Comparison of ENCODE assay signal across 15 mouse cellular contexts in the genomic region with DNA sequence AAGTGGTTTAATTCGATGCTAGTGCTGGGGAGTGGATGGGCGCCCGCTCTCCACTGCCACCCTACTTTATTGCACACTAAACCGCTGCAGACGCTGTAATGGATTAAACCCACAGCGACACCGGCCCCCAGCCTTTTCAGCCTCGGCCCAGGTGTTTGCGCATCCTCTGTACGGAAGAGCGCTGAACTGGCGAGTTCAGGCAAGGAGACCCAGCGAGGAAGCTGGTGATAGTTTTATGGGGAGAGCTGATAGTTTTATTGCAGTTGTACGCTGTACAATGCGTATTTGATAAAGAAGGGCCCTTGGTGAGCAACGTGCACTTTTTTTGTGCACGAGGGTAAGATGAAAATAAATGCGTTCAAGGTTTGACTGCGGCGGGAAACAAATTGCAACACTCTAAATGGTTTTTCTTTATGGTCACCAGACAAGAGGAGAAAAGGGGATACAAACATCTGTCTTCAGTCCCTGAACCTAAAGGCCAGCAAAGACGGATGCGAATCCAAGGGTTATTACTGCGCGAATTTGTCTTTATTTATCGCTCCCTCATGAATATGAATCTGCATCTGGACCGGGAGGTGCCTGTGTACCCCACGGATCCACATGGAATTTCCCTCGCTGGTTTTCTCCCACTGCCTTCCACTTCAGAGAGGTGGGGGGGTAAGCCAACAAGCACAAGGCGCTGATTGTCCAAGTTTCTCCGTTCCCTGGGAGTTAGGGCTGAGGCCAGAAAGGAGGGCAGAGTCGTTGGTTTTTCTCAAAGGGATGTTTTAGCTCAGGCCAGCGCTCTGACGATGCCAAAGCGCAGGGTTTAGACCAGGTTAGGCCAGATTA. TPM values are rescaled to one million over a fixed set of nuclear protein-coding genes. Genes with fewer than 3 reads are reported as not detected.
DNase-seq lines count a peak whose midpoint lies in the region; ATAC-seq and TF ChIP-seq lines count a peak whose summit lies in the region.
"Had no signal": no experiment of that assay in that cellular context is flagged by ENCODE, and none has a peak within 500 bp of the region (broad histone marks: within the 10 kb centered on the region; RNA-seq: fewer than 3 reads in every experiment).

No protein-coding gene starts in this region.

- peaks cover 100% of the 10 kb centered on the region for H3K27me3 ChIP-seq in hindbrain, embryonic 10.5 days (ENCODE audit: insufficient read depth, poor library complexity, severe bottlenecking)
- peaks cover 75% of the 10 kb centered on the region for H3K27me3 ChIP-seq in hindbrain, postnatal 0 days (ENCODE audit: insufficient read depth, low read length)
- H3K27me3 ChIP-seq in embryonic facial prominence, embryonic 14.5 days (replicated peaks; ENCODE audit: control insufficient read depth, insufficient read depth, low read length) = peaks cover 96% of the 10 kb centered on the region
- H3K27me3 ChIP-seq: CH12.LX had no signal

- peak overlapping the region; percentile 35; the same call in 1 of the 2 replicates for H3K27ac ChIP-seq in hindbrain, embryonic 10.5 days
- H3K27ac ChIP-seq in hindbrain, postnatal 0 days = no peak overlapping the region
- H3K27ac ChIP-seq in embryonic facial prominence, embryonic 14.5 days (replicated peaks; ENCODE audit: low read depth, low read length) = no peak overlapping the region
- H3K27ac ChIP-seq: limb, embryonic 12.5 days; midbrain, embryonic 12.5 days had no signal

- ATAC-seq in hindbrain, postnatal 0 days = no peak
- no peak for ATAC-seq in embryonic facial prominence, embryonic 14.5 days (ENCODE audit: low read depth)
- ATAC-seq: Patski had no signal

- peak overlapping the region; percentile 20 for H3K4me3 ChIP-seq in hindbrain, embryonic 10.5 days
- H3K4me3 ChIP-seq in hindbrain, postnatal 0 days (ENCODE audit: low read length) = no peak overlapping the region
- H3K4me3 ChIP-seq in embryonic facial prominence, embryonic 14.5 days (ENCODE audit: low read depth, low read length) = no peak overlapping the region
- H3K4me3 ChIP-seq: limb, embryonic 12.5 days; midbrain, embryonic 12.5 days had no signal

- H3K36me3 ChIP-seq in hindbrain, embryonic 10.5 days = no peaks in the 10 kb centered on the region
- H3K36me3 ChIP-seq in hindbrain, postnatal 0 days (ENCODE audit: insufficient read depth, low read length) = no peaks in the 10 kb centered on the region
- no peaks in the 10 kb centered on the region for H3K36me3 ChIP-seq in embryonic facial prominence, embryonic 14.5 days (ENCODE audit: control insufficient read depth, insufficient read depth, low read length)
- H3K36me3 ChIP-seq: limb, embryonic 12.5 days; midbrain, embryonic 12.5 days had no signal

- TF ChIP-seq CTCF in hindbrain, postnatal 0 days (IDR thresholded peaks at IDR 0.05; ENCODE audit: low read depth) = no peak

- peak; percentile 52 for DNase-seq in hindbrain, embryonic 10.5 days (ENCODE audit: low spot score)
- DNase-seq in hindbrain, postnatal 0 days (ENCODE audit: low spot score) = no peak
- DNase-seq in right cerebral cortex, postnatal 25 days = peak; percentile 5
- no peak for DNase-seq in right cerebral cortex, postnatal 36 days (ENCODE audit: low spot score in 2 of 2)
- DNase-seq in embryonic facial prominence, embryonic 14.5 days (ENCODE audit: low spot score) = peak; percentile 1
- peak; percentile 31 for DNase-seq in retina, embryonic 14.5 days (ENCODE audit: low spot score)
- no peak for DNase-seq in layer of hippocampus, adult 9-10 months (ENCODE audit: low spot score)
- DNase-seq in urinary bladder, postnatal 10 days (ENCODE audit: low spot score) = no peak
- DNase-seq: cerebellum, adult 11-12 months; lung, adult 2 months had no signal

- 1% methylated on average over 34 of the region's 34 CpGs for WGBS in hindbrain, embryonic 10.5 days
- WGBS in hindbrain, postnatal 0 days = 2% methylated on average over 34 of the region's 34 CpGs
- WGBS in embryonic facial prominence, embryonic 14.5 days = 1% methylated on average over 34 of the region's 34 CpGs

- H3K9me3 ChIP-seq in hindbrain, embryonic 10.5 days = no peaks in the 10 kb centered on the region
- no peaks in the 10 kb centered on the region for H3K9me3 ChIP-seq in hindbrain, postnatal 0 days (ENCODE audit: low read length)
- no peaks in the 10 kb centered on the region for H3K9me3 ChIP-seq in embryonic facial prominence, embryonic 14.5 days (ENCODE audit: control insufficient read depth, low read length)
- H3K9me3 ChIP-seq: limb, embryonic 12.5 days; midbrain, embryonic 12.5 days had no signal

- H3K9ac ChIP-seq in hindbrain, postnatal 0 days (replicated peaks; ENCODE audit: low read length) = no peak overlapping the region
- H3K9ac ChIP-seq in embryonic facial prominence, embryonic 14.5 days (ENCODE audit: low read depth, low read length) = no peak overlapping the region
- H3K9ac ChIP-seq: limb, embryonic 12.5 days; midbrain, embryonic 12.5 days had no signal

- no peak overlapping the region for H3K4me2 ChIP-seq in hindbrain, postnatal 0 days (ENCODE audit: low read depth, low read length)
- no peak overlapping the region for H3K4me2 ChIP-seq in embryonic facial prominence, embryonic 14.5 days (ENCODE audit: low read depth, low read length)
- H3K4me2 ChIP-seq: heart, embryonic 11.5 days; limb, embryonic 12.5 days; midbrain, embryonic 12.5 days had no signal

- H3K4me1 ChIP-seq in hindbrain, embryonic 10.5 days (replicated peaks) = peaks cover 39% of the 10 kb centered on the region
- H3K4me1 ChIP-seq in hindbrain, postnatal 0 days (ENCODE audit: insufficient read depth, low read length) = no peaks in the 10 kb centered on the region
- peaks cover 5% of the 10 kb centered on the region; the same call in 1 of the 2 replicates for H3K4me1 ChIP-seq in embryonic facial prominence, embryonic 14.5 days (ENCODE audit: control insufficient read depth, insufficient read depth, low read length)

RNA-seq across cellular contexts. Expression of a gene that starts 1.7 kb away (rescaled TPM):
- 26.9 and 45.5 TPM in 2 replicates for polyA plus RNA-seq in hindbrain, embryonic 10.5 days (2016; fragmentation: Nextera tagmentation; extraction: Ambion mirVana)
- 11.3 and 17.3 TPM in 2 replicates for total RNA-seq in hindbrain, postnatal 0 days (2014; rRNA removed)
- polyA plus RNA-seq in hindbrain, postnatal 0 days (2015; fragmentation: Nextera tagmentation; extraction: Ambion mirVana) = 15.3 and 15.8 TPM in 2 replicates
- 1.8 and 2.4 TPM in 2 replicates for polyA plus RNA-seq in embryonic facial prominence, embryonic 14.5 days (2014; fragmentation: Nextera tagmentation; extraction: Ambion mirVana)
- total RNA-seq: CH12.LX had no signal
- polyA plus RNA-seq: Patski had no signal

Comparison
In these comparisons a context has a peak if more than half of its experiments do, and no peak if none do; other contexts are left out.
1. DNase-seq: peak in hindbrain, embryonic 10.5 days (single experiment), right cerebral cortex, postnatal 25 days (single experiment), embryonic facial prominence, embryonic 14.5 days (single experiment) and retina, embryonic 14.5 days (single experiment); none in hindbrain, postnatal 0 days (single experiment), right cerebral cortex, postnatal 36 days (0 of 2), layer of hippocampus, adult 9-10 months (single experiment) and urinary bladder, postnatal 10 days (single experiment).